Mouse (Mus musculus): ENCODE measurements at regions not wholly inside any gene's neighbourhood (a gene's known extent, or its start where the extent isn't known, plus 50 kb on each side); places are given as distances from the start of the nearest gene placed in this dataset.

- TF ChIP-seq EP300 (optimal IDR thresholded peaks at IDR 0.05) = no peak
- no peak for TF ChIP-seq CTCF (IDR thresholded peaks at IDR 0.05; ENCODE audit: low read depth)
These were observed 1041.8 kb downstream of the D3Ertd751e start for GRCm38 (mm10) chr3:42784203-42784602.
